ENCODE assay signal across 1 mouse cellular context in genomic region chr13:21454133-21454532, GRCm38 (mm10).
TF ChIP-seq lines count a peak whose summit lies in the region.

No protein-coding gene starts in this region.

TF ChIP-seq in CH12.LX, 34 proteins besides CTCF, POLR2A, EP300 and RAD21:
- TF ChIP-seq JUN (IDR thresholded peaks at IDR 0.05; ENCODE audit: insufficient read depth, low read depth, low read length) = no peak
- no peak for TF ChIP-seq NRF1 (IDR thresholded peaks at IDR 0.05; ENCODE audit: low read depth, low read length)
- no peak for TF ChIP-seq IRF4 (IDR thresholded peaks at IDR 0.05; ENCODE audit: low read depth, low read length)
- no peak for TF ChIP-seq CHD2 (IDR thresholded peaks at IDR 0.05; ENCODE audit: low read length)
- no peak for TF ChIP-seq CHD1 (IDR thresholded peaks at IDR 0.05; ENCODE audit: low read depth, low read length)
- no peak for TF ChIP-seq ZMIZ1 (IDR thresholded peaks at IDR 0.05; ENCODE audit: low read depth, low read length)
- no peak for TF ChIP-seq ZC3H11A (IDR thresholded peaks at IDR 0.05; ENCODE audit: low read depth, low read length)
- no peak for TF ChIP-seq GABPA (IDR thresholded peaks at IDR 0.05; ENCODE audit: insufficient replicate concordance, low read depth, low read length)
- no peak for TF ChIP-seq ZKSCAN1 (IDR thresholded peaks at IDR 0.05; ENCODE audit: borderline replicate concordance, low read depth, low read length)
- no peak for TF ChIP-seq NELFE (IDR thresholded peaks at IDR 0.05; ENCODE audit: low read depth, low read length)
- TF ChIP-seq UBTF (IDR thresholded peaks at IDR 0.05; ENCODE audit: low read depth, low read length) = no peak
- TF ChIP-seq BHLHE40 (IDR thresholded peaks at IDR 0.05; ENCODE audit: low read depth, low read length) = no peak
- TF ChIP-seq MXI1 (IDR thresholded peaks at IDR 0.05; ENCODE audit: low read depth, low read length) = no peak
- TF ChIP-seq MEF2A (IDR thresholded peaks at IDR 0.05; ENCODE audit: borderline replicate concordance, low read depth, low read length) = no peak
- TF ChIP-seq SIN3A (IDR thresholded peaks at IDR 0.05; ENCODE audit: low read length) = no peak
- no peak for TF ChIP-seq MYC (IDR thresholded peaks at IDR 0.05; ENCODE audit: low read depth, low read length)
- TF ChIP-seq PAX5 (IDR thresholded peaks at IDR 0.05; ENCODE audit: low read length) = no peak
- TF ChIP-seq ETS1 (conservative IDR thresholded peaks at IDR 0.05; ENCODE audit: low read depth, low read length) = no peak
- TF ChIP-seq ZNF384 (IDR thresholded peaks at IDR 0.05; ENCODE audit: low read depth, low read length) = no peak
- no peak for TF ChIP-seq MAX (IDR thresholded peaks at IDR 0.05; ENCODE audit: low read length)
